Mouse (Mus musculus) heart, postnatal 36 days (tissue): Measurements from ENCODE around the gene Peli1. TPM values are rescaled to one million over a fixed set of nuclear protein-coding genes. Genes with fewer than 3 reads are reported as not detected.
"Not testable (repeated sequence)": the region's sequence is repeated elsewhere in the genome, so short reads cannot be mapped to it uniquely, and the experiment has no call there.

Experiments used
- DNase-seq, 2 experiments: peaks; one replicate each; pipeline ENCODE4 v3.0.0; 2021 to 2022
- intact Hi-C: fragments of 180-260 bp; cut with DNase I; formaldehyde crosslinking; loops from one replicate; pipeline ENCODE4 v1.15.1; 2025
- total RNA-seq, 2 experiments: library from RNA; stranded (reverse); gene quantifications; 2 replicates each; pipeline ENCODE4 v1.2.3; 2021

Gene Peli1
- total RNA-seq, 2 experiments from 2014 or later = 13.8 to 14.7 TPM

DNA sequence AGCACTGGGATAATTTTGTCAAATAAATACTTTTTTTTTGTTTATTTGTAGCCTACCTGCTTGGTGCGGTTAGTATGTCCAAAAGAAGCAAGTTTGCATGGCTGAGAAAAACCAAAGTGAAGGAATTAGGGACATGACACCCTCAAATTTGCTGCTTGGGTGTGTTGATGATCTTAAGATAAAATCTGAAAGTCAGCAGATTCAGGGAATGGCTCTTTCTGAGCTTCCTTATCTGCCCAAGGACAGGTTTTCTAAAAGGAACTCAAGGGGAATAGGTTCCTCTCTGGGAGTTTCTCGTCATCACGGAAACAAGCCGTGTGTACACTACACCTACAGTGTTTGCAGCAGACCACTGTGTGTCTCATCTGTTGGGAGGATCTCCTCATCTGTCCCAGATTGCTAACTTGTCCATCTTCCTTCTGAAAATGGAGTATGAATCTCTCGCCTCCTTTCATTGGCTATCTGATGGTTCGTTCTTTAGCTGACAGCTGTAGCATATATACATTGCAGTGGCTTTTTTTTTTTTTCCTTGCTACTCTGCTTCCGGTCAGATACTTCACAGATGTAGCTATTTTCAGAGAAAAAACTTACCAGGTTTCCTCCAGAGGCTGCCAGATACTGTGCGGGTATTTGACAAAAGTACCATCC lies 88.0 kb downstream of the Peli1 start:
- intact Hi-C loops = loop anchor here (1.0 to 10.0 kb wide), 4 partner anchors 86 to 724 kb away; no protein-coding TSS in a partner anchor
- DNase-seq = no peak

GRCm38 (mm10) chr11:21179873-21180272 lies 88.8 kb downstream of the Peli1 start:
- DNase-seq = not testable (repeated sequence)
- intact Hi-C loops = loop anchor here (2.0 to 10.0 kb wide), 3 partner anchors 87 to 725 kb away; no protein-coding TSS in a partner anchor

- DNase-seq = no peak
- intact Hi-C loops = no loop called here
Measured at GRCm38 (mm10) chr11:21180650-21181049, 89.6 kb downstream of the Peli1 start.

DNA sequence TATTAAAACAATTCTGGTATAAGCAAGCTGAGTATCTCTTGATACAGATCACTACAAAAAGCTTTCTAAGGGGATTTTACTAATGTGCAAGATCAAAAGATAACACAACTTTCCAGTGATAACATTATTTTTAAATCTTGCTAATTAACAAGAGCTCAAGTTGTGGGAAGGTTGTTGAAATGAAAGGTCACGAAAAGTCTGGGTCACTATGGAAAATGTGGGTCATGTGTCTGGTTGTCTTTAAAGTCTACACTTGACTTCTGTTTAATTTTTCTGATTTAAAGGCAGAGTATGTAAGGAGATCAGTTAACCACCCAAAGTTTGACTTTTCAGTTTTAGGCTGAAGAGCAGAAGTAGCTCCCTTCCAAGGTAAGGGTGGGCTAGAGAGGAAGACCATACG lies 90.5 kb downstream of the Peli1 start:
- no peak for DNase-seq
- intact Hi-C loops = no loop called here

DNA sequence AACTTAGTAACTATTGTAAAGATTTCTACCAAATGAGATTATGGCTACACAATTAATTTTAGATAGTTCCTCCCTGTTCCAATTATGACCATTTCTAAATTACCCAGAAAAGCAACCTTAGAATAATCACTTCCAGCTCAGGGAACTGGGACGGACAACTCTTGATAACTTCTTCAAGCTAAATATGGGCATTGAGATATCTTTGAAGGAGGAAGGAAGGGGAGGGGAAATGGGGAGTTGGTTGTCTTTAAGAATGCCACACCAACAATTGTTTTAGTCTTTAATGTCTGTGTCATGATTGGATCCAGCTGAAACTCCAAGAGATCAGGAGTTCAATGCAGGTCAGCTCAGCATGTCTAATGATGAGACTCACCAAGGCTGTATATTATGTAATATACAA lies 91.6 kb downstream of the Peli1 start:
- no peak for DNase-seq
- intact Hi-C loops = no loop called here

- intact Hi-C loops, DNase-seq: not testable (repeated sequence)
Measured at GRCm38 (mm10) chr11:21191821-21192220, 100.7 kb downstream of the Peli1 start.

GRCm38 (mm10) chr11:21194851-21195250 lies 103.8 kb downstream of the Peli1 start:
- DNase-seq = no peak
- intact Hi-C loops = no loop called here

Other genes with a start within 250 kb of the Peli1 start
- 10 to 100 TPM; 19.4 to 19.5 TPM for gene Vps54, start 148.0 kb downstream of the Peli1 start, total RNA-seq